Mouse (Mus musculus) forebrain, embryonic 14.5 days (tissue): Measurements from ENCODE around the gene Lrrc29. TPM values are rescaled to one million over a fixed set of nuclear protein-coding genes. Genes with fewer than 3 reads are reported as not detected.

Experiments
- ATAC-seq: fragments of 200-750 bp; cut with Nextera tagmentation; 2 replicates; pipeline ENCODE4 v1.8.0; 2017; ENCODE audit warnings: mild to moderate bottlenecking, moderate library complexity
- DNase-seq: peaks from one replicate; pipeline ENCODE4 v3.0.0-alpha.2; 2015; ENCODE audit warnings: low spot score
- H3K27ac ChIP-seq: fragments of 300-500 bp; sonication (generic); 2 replicates; pipeline ENCODE4 v1.5.1; 2014; ENCODE audit warnings: low read depth, mild to moderate bottlenecking, control low read depth, low read length, moderate library complexity
- H3K27me3 ChIP-seq: fragments of 300-500 bp; sonication (generic); replicated peaks from 2 replicates; pipeline ENCODE4 v1.6.1; 2014; ENCODE audit warnings: low read length, control low read depth, mixed read lengths; ENCODE audit not compliant: control insufficient read depth, insufficient read depth
- H3K36me3 ChIP-seq: fragments of 300-500 bp; sonication (generic); 2 replicates; pipeline ENCODE4 v1.6.1; 2014; ENCODE audit warnings: low read length, control low read depth; ENCODE audit not compliant: control insufficient read depth, insufficient read depth
- H3K4me1 ChIP-seq: fragments of 300-500 bp; sonication (generic); 2 replicates; pipeline ENCODE4 v1.6.1; 2014; ENCODE audit warnings: antibody characterized with exemption, low read length, control low read depth; ENCODE audit not compliant: control insufficient read depth, insufficient read depth
- H3K4me2 ChIP-seq: fragments of 300-500 bp; sonication (generic); 2 replicates; pipeline ENCODE4 v1.6.1; 2014; ENCODE audit warnings: mild to moderate bottlenecking, control low read depth, low read length
- H3K4me3 ChIP-seq: fragments of 300-500 bp; sonication (generic); 2 replicates; pipeline ENCODE4 v1.5.1; 2014; ENCODE audit warnings: low read depth, low read length, control low read depth
- H3K9ac ChIP-seq: fragments of 300-500 bp; sonication (generic); 2 replicates; pipeline ENCODE4 v1.6.1; 2014; ENCODE audit warnings: mild to moderate bottlenecking, low read length, control low read depth, moderate library complexity
- H3K9me3 ChIP-seq: fragments of 300-500 bp; sonication (generic); replicated peaks from 2 replicates; pipeline ENCODE4 v1.6.1; 2016; ENCODE audit warnings: low read length, control low read depth, mixed read lengths; ENCODE audit not compliant: control insufficient read depth
- WGBS: fragments of 180-500 bp; shearing (Covaris S2); extraction: QIAGEN DNeasy Blood & Tissue Kit; methylation state at CpG from one replicate; pipeline ENCODE4 v1.1.7; 2014; 5-methylcytosine and 5-hydroxymethylcytosine counted together
- polyA plus RNA-seq: library from polyadenylated mRNA; unstranded; fragments of >200 nt; fragmentation: Nextera tagmentation; extraction: Ambion mirVana; gene quantifications from 2 replicates; pipeline ENCODE4 v1.2.1, GENCODE M21; 2014

Lrrc29 gene
- polyA plus RNA-seq, 1 experiment from 2014 or later, result 0.93 TPM

GRCm38 (mm10) chr8:105318662-105319190, 7.4 kb downstream of the Lrrc29 start:
- no peak overlapping the region for H3K4me3 ChIP-seq
- no peak overlapping the region for H3K27ac ChIP-seq
- DNase-seq (no peak), ATAC-seq (no peak)
- 85% methylated on average over 11 of the region's 11 CpGs for WGBS
- H3K9ac ChIP-seq, result no peak overlapping the region
- no peak overlapping the region for H3K4me2 ChIP-seq
- H3K36me3 ChIP-seq, result peaks cover 59% of the 10 kb centered on the region
- no peaks in the 10 kb centered on the region for H3K9me3 ChIP-seq
- no peaks in the 10 kb centered on the region for H3K4me1 ChIP-seq
- no peaks in the 10 kb centered on the region for H3K27me3 ChIP-seq

DNA sequence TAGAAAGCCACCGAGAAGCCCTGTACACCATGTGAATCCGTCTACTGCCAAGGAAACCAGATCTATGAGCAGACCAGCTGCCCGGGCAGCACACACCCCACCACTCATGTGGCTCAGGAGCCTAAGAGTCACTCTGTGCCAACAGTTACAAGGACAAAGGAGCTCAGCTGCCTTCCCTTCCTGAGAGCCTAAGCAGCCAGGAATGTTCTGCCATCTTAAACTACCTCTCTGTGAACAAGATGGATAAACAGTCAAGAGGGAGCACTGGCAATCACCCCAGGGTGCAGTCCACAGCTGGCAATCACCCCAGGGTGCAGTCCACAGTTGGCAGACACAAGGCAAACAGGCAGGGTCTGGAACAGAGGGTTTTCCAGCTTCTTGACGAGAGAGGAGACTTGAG, 8.1 kb downstream of the Lrrc29 start:
- H3K4me2 ChIP-seq, result no peak overlapping the region
- no peak overlapping the region for H3K4me3 ChIP-seq
- H3K9ac ChIP-seq, result no peak overlapping the region
- DNase-seq, result no peak
- H3K4me1 ChIP-seq, result no peaks in the 10 kb centered on the region
- 94% methylated on average over 4 of the region's 4 CpGs for WGBS
- no peaks in the 10 kb centered on the region for H3K27me3 ChIP-seq
- peaks cover 62% of the 10 kb centered on the region for H3K36me3 ChIP-seq
- no peak for ATAC-seq
- H3K27ac ChIP-seq, result no peak overlapping the region
- no peaks in the 10 kb centered on the region for H3K9me3 ChIP-seq

GRCm38 (mm10) chr8:105315073-105315769, 10.9 kb downstream of the Lrrc29 start:
- peaks cover 71% of the 10 kb centered on the region for H3K36me3 ChIP-seq
- no peaks in the 10 kb centered on the region for H3K4me1 ChIP-seq
- H3K4me2 ChIP-seq, result no peak overlapping the region
- H3K27me3 ChIP-seq, result no peaks in the 10 kb centered on the region
- no peak overlapping the region for H3K4me3 ChIP-seq
- H3K9me3 ChIP-seq, result no peaks in the 10 kb centered on the region
- no peak overlapping the region for H3K9ac ChIP-seq
- H3K27ac ChIP-seq, result no peak overlapping the region
- DNase-seq (no peak), ATAC-seq (no peak)
- WGBS, result 89% methylated on average over 18 of the region's 18 CpGs

DNA sequence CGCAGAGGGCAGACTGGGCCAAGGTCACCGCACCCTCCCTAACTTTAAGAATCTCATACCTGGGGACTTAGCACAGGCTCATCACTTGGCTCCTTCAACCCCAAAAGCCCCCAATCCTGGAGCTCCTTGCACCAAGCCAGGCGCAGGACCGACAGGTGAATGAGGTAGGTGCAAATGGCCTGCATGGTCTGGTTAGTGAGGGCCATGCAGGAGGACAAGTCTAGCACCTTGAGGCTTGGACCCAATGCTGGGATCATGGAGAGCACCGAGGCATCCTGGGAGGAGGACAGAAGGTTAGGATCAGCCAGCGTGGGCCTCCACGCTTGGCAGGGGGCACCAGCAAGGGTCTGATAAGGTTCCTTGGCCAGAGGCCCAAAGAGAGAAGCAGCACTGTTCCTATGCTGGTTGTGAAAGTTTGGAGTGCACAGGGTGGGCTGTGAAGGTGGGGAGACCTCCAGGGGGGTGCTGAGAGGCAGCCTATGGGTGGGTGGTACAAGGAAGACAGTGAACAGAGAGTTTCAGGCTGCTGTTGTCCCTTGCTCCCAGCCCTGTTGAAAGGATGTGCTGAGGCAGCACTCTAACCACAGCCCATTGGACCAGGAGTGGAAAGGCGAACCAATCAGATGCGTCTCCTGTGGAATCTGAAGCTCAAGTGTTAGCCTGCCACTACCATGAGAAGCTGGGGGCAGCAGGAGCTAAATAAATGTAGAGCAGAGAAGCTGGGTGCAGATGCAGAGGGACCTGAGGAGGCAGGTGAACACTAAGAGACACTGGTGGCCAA, 12.3 kb downstream of the Lrrc29 start:
- no peak overlapping the region for H3K4me3 ChIP-seq
- no peak for DNase-seq
- peaks cover 72% of the 10 kb centered on the region for H3K36me3 ChIP-seq
- no peak for ATAC-seq
- no peak overlapping the region for H3K4me2 ChIP-seq
- H3K4me1 ChIP-seq, result no peaks in the 10 kb centered on the region
- no peak overlapping the region for H3K9ac ChIP-seq
- H3K27ac ChIP-seq, result no peak overlapping the region
- no peaks in the 10 kb centered on the region for H3K9me3 ChIP-seq
- 87% methylated on average over 9 of the region's 9 CpGs for WGBS
- H3K27me3 ChIP-seq, result no peaks in the 10 kb centered on the region

GRCm38 (mm10) chr8:105312891-105313481, 13.1 kb downstream of the Lrrc29 start:
- Histone ChIP-seq H3K27me3 (no peaks in the 10 kb centered on the region), H3K4me1 (no peaks in the 10 kb centered on the region), H3K4me3 (no peak overlapping the region), H3K4me2 (no peak overlapping the region), H3K9ac (no peak overlapping the region), H3K36me3 (peaks cover 74% of the 10 kb centered on the region), H3K27ac (no peak overlapping the region), H3K9me3 (no peaks in the 10 kb centered on the region)
- WGBS, result 93% methylated on average over 8 of the region's 8 CpGs
- ATAC-seq (no peak), DNase-seq (no peak)

- Histone ChIP-seq H3K27ac (no peak overlapping the region), H3K4me1 (no peaks in the 10 kb centered on the region), H3K27me3 (no peaks in the 10 kb centered on the region), H3K9me3 (no peaks in the 10 kb centered on the region), H3K4me3 (no peak overlapping the region), H3K4me2 (no peak overlapping the region), H3K9ac (no peak overlapping the region), H3K36me3 (peaks cover 79% of the 10 kb centered on the region)
- 83% methylated on average over 1 of the region's 1 CpGs for WGBS
- ATAC-seq (no peak), DNase-seq (no peak)
These were observed 14.4 kb downstream of the Lrrc29 start for GRCm38 (mm10) chr8:105311718-105312117.

DNA sequence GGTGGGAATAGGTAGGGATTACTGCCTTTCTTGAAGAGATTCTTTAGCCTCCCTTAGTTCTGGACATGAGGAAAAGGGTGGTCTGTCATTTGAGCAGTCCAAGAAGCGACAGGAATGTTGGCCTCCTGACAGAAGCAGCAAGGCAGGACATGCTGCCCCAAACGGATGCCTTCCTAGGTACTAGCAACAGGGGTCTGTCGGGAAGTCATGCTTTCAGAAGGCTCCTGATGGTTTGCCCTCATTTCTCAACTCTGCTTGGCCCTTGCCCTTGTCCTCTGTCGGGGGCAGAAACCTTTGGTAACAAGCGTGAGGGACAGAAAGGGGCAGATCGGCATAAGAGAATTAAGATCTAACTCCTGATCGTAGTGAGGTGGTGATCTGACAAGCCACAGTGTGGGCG, 16.0 kb downstream of the Lrrc29 start:
- 0 out of 2 replicates have a peak, but pooled peaks cover 3% of the 10 kb centered on the region for H3K4me1 ChIP-seq
- no peak overlapping the region for H3K4me2 ChIP-seq

GRCm38 (mm10) chr8:105309142-105309847, 16.8 kb downstream of the Lrrc29 start:
- H3K9me3 ChIP-seq, result no peaks in the 10 kb centered on the region
- no peak overlapping the region for H3K9ac ChIP-seq
- DNase-seq (no peak), ATAC-seq (no peak)
- H3K4me3 ChIP-seq, result no peak overlapping the region
- no peak overlapping the region for H3K4me2 ChIP-seq
- H3K36me3 ChIP-seq, result peaks cover 68% of the 10 kb centered on the region
- no peaks in the 10 kb centered on the region for H3K27me3 ChIP-seq
- H3K27ac ChIP-seq, result no peak overlapping the region
- WGBS, result 81% methylated on average over 15 of the region's 15 CpGs
- 0 out of 2 replicates have a peak, but pooled peaks cover 3% of the 10 kb centered on the region for H3K4me1 ChIP-seq

More for the DNA sequence above, 16.0 kb downstream of the Lrrc29 start:
- no peak for ATAC-seq
- H3K9me3 ChIP-seq, result no peaks in the 10 kb centered on the region
- H3K9ac ChIP-seq, result no peak overlapping the region
- peaks cover 69% of the 10 kb centered on the region for H3K36me3 ChIP-seq
- H3K4me3 ChIP-seq, result no peak overlapping the region
- DNase-seq, result no peak
- H3K27ac ChIP-seq, result no peak overlapping the region
- WGBS, result 86% methylated on average over 8 of the region's 8 CpGs
- no peaks in the 10 kb centered on the region for H3K27me3 ChIP-seq
